Mouse (Mus musculus) olfactory bulb, adult 2 months (tissue): Measurements from ENCODE around the gene Lims1. TPM values are rescaled to one million over a fixed set of nuclear protein-coding genes. Genes with fewer than 3 reads are reported as not detected.
A peak's percentile ranks its signal among the peaks of the same experiment; 100 is the strongest.

Experiments
- H3K27ac ChIP-seq: fragments of 200-500 bp; 2 replicates; pipeline ENCODE4 v1.5.1; 2012; ENCODE audit warnings: low read depth, low read length; ENCODE audit not compliant: insufficient read depth
- H3K4me1 ChIP-seq: fragments of 200-500 bp; 2 replicates; pipeline ENCODE4 v1.6.1; 2012; ENCODE audit warnings: low read length; ENCODE audit not compliant: control insufficient read depth, insufficient read depth
- H3K4me3 ChIP-seq: fragments of 200-500 bp; 2 replicates; pipeline ENCODE4 v1.5.1; 2012; ENCODE audit warnings: mild to moderate bottlenecking, low read depth, low read length, moderate library complexity; ENCODE audit not compliant: insufficient read depth
- CTCF ChIP-seq: fragments of 200-500 bp; IDR thresholded peaks from 2 replicates; pipeline ENCODE4 v1.5.1; 2012; ENCODE audit warnings: low read depth, mild to moderate bottlenecking, low read length, moderate library complexity; ENCODE audit not compliant: insufficient read depth
- POLR2A ChIP-seq: fragments of 200-500 bp; IDR thresholded peaks from 2 replicates; pipeline ENCODE4 v1.6.1; 2012; ENCODE audit warnings: mild to moderate bottlenecking, low read depth, low read length, moderate library complexity; ENCODE audit not compliant: insufficient read depth
- WGBS: fragments of 180-500 bp; shearing (Covaris S2); methylation state at CpG from one replicate; pipeline ENCODE4 v1.1.7; 2018; 5-methylcytosine and 5-hydroxymethylcytosine counted together
- polyA plus RNA-seq: library from polyadenylated mRNA; stranded (reverse); fragments of >200 nt; gene quantifications from 2 replicates; pipeline ENCODE4 v1.2.4, GENCODE M21; 2012; ENCODE audit warnings: low replicate concordance; ENCODE audit not compliant: missing spikeins, insufficient read depth, insufficient read length

Gene Lims1
- polyA plus RNA-seq, 1 experiment, result not detected

DNA sequence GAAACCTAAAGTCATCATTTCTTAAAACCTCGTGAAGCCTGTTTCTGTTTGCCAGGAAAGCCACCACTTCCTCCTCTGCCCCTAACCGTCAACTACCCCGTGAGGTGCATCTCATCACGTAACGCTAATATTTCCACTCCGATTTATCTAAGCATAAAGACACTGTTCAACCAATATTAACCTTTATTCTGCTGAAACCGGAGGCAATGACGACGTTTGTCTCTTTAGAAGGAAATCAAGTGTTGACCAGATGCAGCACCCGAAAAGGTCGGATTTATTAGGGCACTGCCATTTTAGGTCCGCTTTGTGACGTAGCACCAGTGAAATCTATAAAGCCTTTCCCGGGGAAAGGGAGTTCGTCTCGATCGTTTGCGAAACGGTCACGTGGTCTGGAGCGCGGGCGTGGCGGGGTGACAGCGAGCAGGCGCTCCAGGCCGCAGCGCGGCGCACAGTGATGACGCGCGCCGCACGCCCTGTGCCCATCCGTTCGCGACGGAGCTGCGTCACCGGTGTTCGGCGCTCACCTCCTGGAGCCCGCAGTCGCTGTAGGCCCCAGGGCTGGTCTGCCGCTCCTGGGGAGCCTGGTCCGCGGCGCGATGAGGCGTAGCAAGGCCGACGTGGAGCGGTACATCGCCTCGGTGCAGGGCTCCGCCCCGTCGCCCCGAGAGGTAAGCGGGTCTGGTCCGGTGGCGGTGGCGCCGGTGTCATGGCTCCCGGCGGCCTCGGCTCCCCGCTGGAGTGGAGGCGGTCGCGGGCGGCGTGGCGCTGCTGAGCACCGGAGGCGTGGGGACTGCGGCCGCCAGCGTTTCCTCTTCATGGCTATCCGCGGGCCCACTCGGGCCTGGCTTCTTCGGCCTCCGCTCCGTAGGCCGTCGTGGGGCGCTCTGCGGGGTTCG lies 123.4 kb downstream of the Lims1 start, which contains the start of gene Ranbp2:
Ranbp2 (plus strand) TSS at position 537 of the 896 bp plus-strand sequence.
- under 1% methylated on average over 91 of the region's 91 CpGs for WGBS
- H3K4me1 ChIP-seq, result no peaks in the 10 kb centered on the region
- H3K27ac ChIP-seq, result peak within 1 kb of the TSS; percentile 99
- H3K4me3 ChIP-seq, result peak within 1 kb of the TSS; percentile 78
- TF ChIP-seq POLR2A (peak; percentile 87), CTCF (no peak)

DNA sequence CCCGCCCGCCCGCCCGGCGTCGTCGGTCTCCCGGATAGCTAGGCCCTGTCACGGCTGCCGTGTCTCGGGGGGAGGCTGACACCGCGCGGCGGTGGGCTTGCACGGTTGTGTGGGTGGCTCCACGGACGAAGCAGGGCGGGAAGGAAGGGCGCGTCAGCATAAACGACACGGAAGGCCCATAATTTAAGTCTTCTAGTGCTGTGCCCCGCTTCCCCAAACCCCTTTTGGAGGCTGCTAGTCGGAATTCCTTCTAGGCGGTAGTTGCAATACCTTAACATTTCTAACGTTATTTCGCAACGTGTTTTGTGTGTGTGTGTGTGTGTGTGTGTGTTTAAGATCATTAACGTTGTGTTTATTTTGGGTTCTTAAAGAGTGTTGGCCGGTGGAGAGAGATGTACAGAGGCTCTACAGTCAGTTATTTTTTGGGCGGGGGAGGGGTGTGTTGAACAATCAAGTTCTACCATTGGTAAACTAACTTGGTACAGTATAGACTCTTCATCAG lies 124.1 kb downstream of the Lims1 start:
- no peak for TF ChIP-seq POLR2A
- TF ChIP-seq CTCF, result no peak
- H3K4me3 ChIP-seq, result peak overlapping the region; percentile 78
- H3K27ac ChIP-seq, result no peak overlapping the region
- no peaks in the 10 kb centered on the region for H3K4me1 ChIP-seq
- WGBS, result under 1% methylated on average over 32 of the region's 32 CpGs

DNA sequence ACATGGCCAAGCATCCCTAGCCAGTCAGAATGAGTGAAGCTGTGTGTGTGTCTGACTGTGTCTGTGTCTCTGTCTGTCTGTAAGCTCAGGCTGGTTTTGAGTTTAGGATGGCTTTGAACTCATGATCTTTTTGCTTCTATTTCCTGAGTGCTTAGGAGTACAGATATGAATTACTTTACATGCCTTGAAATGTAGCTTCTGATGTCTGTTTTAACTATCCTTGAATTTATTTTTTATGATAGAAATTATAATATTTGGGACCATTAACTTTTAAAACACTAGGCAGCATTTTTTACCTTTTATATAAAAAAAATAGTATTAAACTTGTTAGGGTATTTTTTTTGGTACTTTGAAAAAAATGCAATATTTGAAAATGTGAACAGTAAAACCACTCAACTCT lies 128.3 kb downstream of the Lims1 start:
- Histone ChIP-seq H3K27ac (no peak overlapping the region), H3K4me1 (no peaks in the 10 kb centered on the region), H3K4me3 (no peak overlapping the region)
- TF ChIP-seq CTCF (no peak), POLR2A (no peak)

DNA sequence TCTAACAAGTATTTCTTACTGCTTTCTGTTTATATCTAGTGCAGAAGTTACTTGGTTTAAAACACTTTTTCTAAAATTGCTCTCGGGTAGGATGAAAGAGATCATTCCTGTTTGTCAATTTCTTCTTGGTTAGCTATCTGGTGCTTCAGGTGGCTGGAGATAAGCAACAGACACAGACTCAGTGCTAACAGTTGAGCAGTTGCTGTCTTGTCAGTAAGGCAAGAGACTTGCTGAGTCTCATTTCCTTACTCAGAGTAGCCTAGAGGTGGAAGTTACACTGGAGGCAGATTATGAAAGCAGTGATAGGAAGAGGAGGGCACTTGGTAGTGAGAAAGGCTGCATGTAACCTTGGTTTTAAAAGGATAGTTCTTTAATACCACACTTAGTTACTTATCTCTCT lies 128.9 kb downstream of the Lims1 start:
- Histone ChIP-seq H3K4me3 (no peak overlapping the region), H3K4me1 (no peaks in the 10 kb centered on the region), H3K27ac (no peak overlapping the region)
- 85% methylated on average over 1 of the region's 1 CpGs for WGBS
- TF ChIP-seq CTCF (no peak), POLR2A (no peak)

DNA sequence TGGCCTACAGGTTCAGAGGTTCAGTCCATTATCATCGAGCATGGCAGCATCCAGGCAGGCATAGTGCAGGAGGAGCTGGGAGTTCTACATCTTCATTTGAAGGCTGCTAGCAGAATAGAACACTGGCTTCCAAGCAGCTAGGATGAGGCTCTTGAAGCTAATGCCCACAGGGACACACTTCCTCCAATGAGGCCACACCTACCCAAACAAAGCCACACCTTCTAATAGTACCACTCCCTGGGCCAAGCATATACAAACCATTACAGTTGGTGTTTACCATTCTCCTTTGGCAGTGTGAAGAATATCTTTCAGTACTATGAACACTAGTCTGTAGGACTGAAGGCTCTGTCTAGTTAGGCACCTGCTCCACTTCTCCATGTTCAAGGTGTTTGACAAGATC lies 136.6 kb downstream of the Lims1 start:
- no peak overlapping the region for H3K27ac ChIP-seq
- no peaks in the 10 kb centered on the region for H3K4me1 ChIP-seq
- no peak for TF ChIP-seq CTCF
- TF ChIP-seq POLR2A, result no peak
- no peak overlapping the region for H3K4me3 ChIP-seq
- 94% methylated on average over 1 of the region's 1 CpGs for WGBS

Other genes with a start within 250 kb of the Lims1 start
- gene AW822073, start 98.5 kb upstream of the Lims1 start, polyA plus RNA-seq, result not detected in 2 replicates
- not detected in 2 replicates for gene Duxf3, start 90.8 kb upstream of the Lims1 start, polyA plus RNA-seq
- not detected in 2 replicates for gene Gm4981, start 86.8 kb upstream of the Lims1 start, polyA plus RNA-seq
- gene Gcc2, start 68.0 kb upstream of the Lims1 start, polyA plus RNA-seq, result not detected in 2 replicates
- 82.6 TPM in 1 of 2 replicates, not detected in the other for gene Ranbp2, start 123.5 kb downstream of the Lims1 start, polyA plus RNA-seq
- gene Ccdc138, start 174.5 kb downstream of the Lims1 start, polyA plus RNA-seq, result not detected in 2 replicates